Mouse (Mus musculus) hindbrain, embryonic 12.5 days (tissue): ENCODE measurements around the gene Cd248. TPM values are rescaled to one million over a fixed set of nuclear protein-coding genes. Genes with fewer than 3 reads are reported as not detected.

Source experiments
- ATAC-seq: fragments of 200-750 bp; cut with Nextera tagmentation; 2 replicates; pipeline ENCODE4 v1.8.0; 2017; ENCODE audit warnings: moderate TSS enrichment; ENCODE audit not compliant: low FRiP score
- H3K27ac ChIP-seq: fragments of 300-500 bp; sonication (generic); 2 replicates; pipeline ENCODE4 v1.5.1; 2016; ENCODE audit warnings: mild to moderate bottlenecking
- H3K27me3 ChIP-seq: fragments of 300-500 bp; sonication (generic); 2 replicates; pipeline ENCODE4 v1.6.1; 2016; ENCODE audit warnings: mild to moderate bottlenecking
- H3K36me3 ChIP-seq: fragments of 300-500 bp; sonication (generic); 2 replicates; pipeline ENCODE4 v1.6.1; 2016; ENCODE audit warnings: mild to moderate bottlenecking
- H3K4me1 ChIP-seq: fragments of 300-500 bp; sonication (generic); 2 replicates; pipeline ENCODE4 v1.6.1; 2016
- H3K4me2 ChIP-seq: fragments of 300-500 bp; sonication (generic); replicated peaks from 2 replicates; pipeline ENCODE4 v1.6.1; 2016; ENCODE audit warnings: mild to moderate bottlenecking
- H3K4me3 ChIP-seq: fragments of 300-500 bp; sonication (generic); 2 replicates; pipeline ENCODE4 v1.5.1; 2016; ENCODE audit warnings: mild to moderate bottlenecking
- H3K9ac ChIP-seq: fragments of 300-500 bp; sonication (generic); 2 replicates; pipeline ENCODE4 v1.6.1; 2016; ENCODE audit warnings: mild to moderate bottlenecking, moderate library complexity
- H3K9me3 ChIP-seq: fragments of 300-500 bp; sonication (generic); replicated peaks from 2 replicates; pipeline ENCODE4 v1.6.1; 2016; ENCODE audit warnings: mild to moderate bottlenecking
- WGBS: fragments of 180-500 bp; shearing (Covaris S2); methylation state at CpG from one replicate; pipeline ENCODE4 v1.1.7; 2016; 5-methylcytosine and 5-hydroxymethylcytosine counted together
- polyA plus RNA-seq: library from polyadenylated mRNA; unstranded; fragments of >200 nt; fragmentation: Nextera tagmentation; extraction: Ambion mirVana; gene quantifications from 2 replicates; pipeline ENCODE4 v1.2.1, GENCODE M21; 2016

The Cd248 gene
- polyA plus RNA-seq, 1 experiment from 2014 or later = 32.0 TPM

DNA sequence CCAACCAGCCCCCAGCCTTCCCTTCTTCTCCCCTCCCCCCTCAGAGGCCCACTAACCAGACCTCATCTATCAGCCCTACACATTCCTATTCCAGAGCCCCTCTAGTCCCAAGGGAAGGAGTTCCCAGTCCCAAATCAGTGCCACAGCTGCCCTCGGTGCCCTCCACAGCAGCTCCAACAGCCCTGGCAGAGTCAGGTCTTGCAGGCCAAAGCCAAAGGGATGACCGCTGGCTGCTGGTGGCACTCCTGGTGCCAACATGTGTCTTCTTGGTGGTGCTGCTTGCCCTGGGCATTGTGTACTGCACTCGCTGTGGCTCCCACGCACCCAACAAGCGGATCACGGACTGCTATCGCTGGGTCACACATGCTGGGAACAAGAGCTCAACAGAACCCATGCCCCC is 2.1 kb downstream of the Cd248 start:
- Histone ChIP-seq H3K4me2 (peak overlapping the region; percentile 85), H3K27ac (0 out of 2 replicates have a peak overlapping the region, but pooled peaks have one; percentile 17), H3K36me3 (no peaks in the 10 kb centered on the region), H3K27me3 (peaks cover 49% of the 10 kb centered on the region), H3K4me3 (peak overlapping the region; percentile 7; the same call in 1 of the 2 replicates), H3K9me3 (no peaks in the 10 kb centered on the region), H3K9ac (peak overlapping the region; percentile 32; the same call in 1 of the 2 replicates), H3K4me1 (peaks cover 61% of the 10 kb centered on the region)
- 79% methylated on average over 7 of the region's 7 CpGs for WGBS
- ATAC-seq = no peak

DNA sequence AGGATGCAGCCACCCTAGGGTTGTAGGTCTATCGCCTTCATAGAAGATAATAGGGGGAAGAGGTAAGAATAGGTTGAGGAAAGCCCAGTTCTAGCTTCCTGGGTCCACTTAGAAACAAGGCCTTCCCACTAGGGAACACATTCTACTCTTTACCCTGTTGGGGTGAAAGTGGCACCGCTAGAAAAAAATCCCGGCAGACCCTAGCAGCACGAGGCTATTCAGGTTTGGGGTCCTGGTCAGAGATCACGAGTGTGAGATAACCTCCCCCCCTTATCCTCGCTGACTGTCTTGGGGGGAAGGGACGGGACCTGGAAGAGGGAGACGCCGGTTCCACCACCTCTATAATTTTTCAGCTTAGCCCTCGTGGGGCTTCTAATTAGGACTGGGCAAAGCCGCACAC is 3.2 kb downstream of the Cd248 start:
- no peak for ATAC-seq
- H3K9ac ChIP-seq = peak overlapping the region; percentile 57
- H3K4me1 ChIP-seq = peaks cover 58% of the 10 kb centered on the region
- no peaks in the 10 kb centered on the region for H3K9me3 ChIP-seq
- H3K27ac ChIP-seq = peak overlapping the region; percentile 87
- no peaks in the 10 kb centered on the region for H3K36me3 ChIP-seq
- peak overlapping the region; percentile 31 for H3K4me3 ChIP-seq
- peaks cover 49% of the 10 kb centered on the region for H3K27me3 ChIP-seq
- 11% methylated on average over 11 of the region's 11 CpGs for WGBS
- peak overlapping the region; percentile 64 for H3K4me2 ChIP-seq

DNA sequence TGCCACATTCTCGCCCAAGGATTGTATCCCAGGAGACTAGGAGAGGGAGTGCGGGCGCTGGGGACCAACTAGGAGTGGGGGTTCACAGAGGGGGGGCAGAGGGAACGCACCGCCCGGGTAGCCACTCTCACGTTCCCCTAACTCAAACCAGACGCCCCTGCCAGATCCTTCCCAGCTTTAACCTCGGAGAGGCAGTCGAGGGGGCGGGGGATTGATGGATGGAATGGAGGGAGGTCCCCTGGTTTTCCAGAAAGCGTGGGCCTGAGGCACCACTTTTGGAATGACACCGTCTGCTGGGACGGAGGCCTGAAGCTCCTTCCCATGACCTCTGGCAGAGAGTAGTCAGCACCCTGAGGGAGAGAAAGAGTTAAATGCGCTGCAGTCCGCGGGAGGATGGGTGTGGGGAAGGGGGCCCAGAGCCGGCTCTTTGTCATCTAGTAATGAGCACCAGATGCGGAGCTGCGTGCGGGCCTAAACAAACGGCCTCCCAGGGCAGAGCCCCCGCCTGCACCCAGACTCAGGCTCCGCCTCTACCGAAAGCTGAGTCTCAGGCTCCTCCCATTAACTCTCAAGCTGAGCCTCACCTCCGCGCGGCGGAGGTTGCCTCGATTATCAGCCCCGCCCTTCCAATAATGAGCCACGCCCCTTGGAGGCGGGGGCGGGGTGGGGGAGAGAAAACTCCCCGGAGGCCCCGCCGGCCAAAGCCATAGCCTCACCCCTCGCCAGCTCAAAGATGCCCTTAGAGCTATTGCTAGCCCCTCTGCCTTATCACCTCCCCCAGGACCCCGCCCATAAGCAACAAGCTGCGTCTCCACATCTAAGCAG is 3.9 kb downstream of the Cd248 start:
- no peaks in the 10 kb centered on the region for H3K36me3 ChIP-seq
- no peaks in the 10 kb centered on the region for H3K9me3 ChIP-seq
- H3K4me1 ChIP-seq = peaks cover 58% of the 10 kb centered on the region
- peak; percentile 82 for ATAC-seq
- under 1% methylated on average over 40 of the region's 40 CpGs for WGBS
- peak overlapping the region; percentile 31 for H3K4me3 ChIP-seq
- peak overlapping the region; percentile 64 for H3K4me2 ChIP-seq
- peak overlapping the region; percentile 87 for H3K27ac ChIP-seq
- H3K9ac ChIP-seq = peak overlapping the region; percentile 57
- H3K27me3 ChIP-seq = peaks cover 48% of the 10 kb centered on the region

DNA sequence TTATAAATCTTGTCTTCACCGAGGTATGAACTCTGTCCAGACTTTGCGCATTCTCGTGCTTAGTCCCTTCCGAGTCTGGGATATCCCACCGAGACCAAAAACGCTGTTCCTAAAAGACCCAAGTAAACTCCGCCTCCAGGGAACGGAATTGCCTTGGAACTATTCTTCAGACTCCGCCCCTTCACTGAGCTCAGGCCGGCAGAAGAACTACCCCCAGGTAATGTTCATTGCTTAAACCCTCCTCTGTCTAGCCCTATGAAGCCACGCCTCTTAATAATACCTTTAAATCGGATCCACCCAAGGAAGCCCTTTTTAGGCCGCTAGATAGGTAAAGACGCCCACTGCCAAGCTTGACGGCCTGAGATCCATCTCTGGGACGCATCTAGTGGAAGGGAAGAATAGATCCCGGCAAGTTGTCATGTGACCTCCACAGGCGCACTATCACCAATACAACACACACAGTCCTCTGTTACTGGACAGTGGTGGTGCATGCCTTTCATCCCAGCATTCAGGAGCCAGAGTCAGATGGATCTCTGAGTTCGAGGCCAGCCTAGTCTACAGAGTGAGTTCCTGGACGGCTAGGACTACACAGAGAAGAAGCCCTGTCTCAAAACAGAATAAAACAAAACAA is 4.6 kb downstream of the Cd248 start:
- peak overlapping the region; percentile 87 for H3K27ac ChIP-seq
- H3K4me1 ChIP-seq = peaks cover 51% of the 10 kb centered on the region
- ATAC-seq = peak; percentile 23
- peaks cover 41% of the 10 kb centered on the region for H3K27me3 ChIP-seq
- H3K4me3 ChIP-seq = peak overlapping the region; percentile 31
- WGBS = 3% methylated on average over 20 of the region's 20 CpGs
- no peaks in the 10 kb centered on the region for H3K36me3 ChIP-seq
- peak overlapping the region; percentile 57; the same call in 1 of the 2 replicates for H3K9ac ChIP-seq
- H3K4me2 ChIP-seq = peak overlapping the region; percentile 64
- no peaks in the 10 kb centered on the region for H3K9me3 ChIP-seq

DNA sequence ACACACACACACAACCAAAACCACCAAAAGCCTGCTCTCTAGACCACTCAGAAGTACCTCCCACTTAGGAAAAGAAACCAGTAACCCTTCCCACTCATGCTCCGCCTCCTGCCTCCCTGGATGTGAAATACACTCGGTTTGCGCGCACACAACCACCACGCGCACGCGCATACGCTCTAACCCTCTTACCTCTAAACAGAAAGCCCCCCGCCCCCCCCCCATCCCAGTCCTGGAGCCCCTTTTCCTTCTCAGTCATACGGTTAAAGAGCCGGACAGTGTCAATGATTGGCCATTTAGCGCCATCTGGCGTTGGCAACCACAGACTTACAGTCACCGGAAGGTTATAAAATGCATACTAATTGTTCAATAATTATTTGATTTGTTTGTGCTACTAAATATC is 5.2 kb downstream of the Cd248 start:
- 2% methylated on average over 15 of the region's 15 CpGs for WGBS
- Histone ChIP-seq H3K4me3 (peak overlapping the region; percentile 10; the same call in 1 of the 2 replicates), H3K36me3 (no peaks in the 10 kb centered on the region), H3K4me1 (peaks cover 46% of the 10 kb centered on the region), H3K4me2 (peak overlapping the region; percentile 64), H3K9me3 (no peaks in the 10 kb centered on the region), H3K9ac (no peak overlapping the region), H3K27ac (peak overlapping the region; percentile 87; the same call in 1 of the 2 replicates), H3K27me3 (peaks cover 36% of the 10 kb centered on the region)
- peak; percentile 38; the same call in 1 of the 2 replicates for ATAC-seq

DNA sequence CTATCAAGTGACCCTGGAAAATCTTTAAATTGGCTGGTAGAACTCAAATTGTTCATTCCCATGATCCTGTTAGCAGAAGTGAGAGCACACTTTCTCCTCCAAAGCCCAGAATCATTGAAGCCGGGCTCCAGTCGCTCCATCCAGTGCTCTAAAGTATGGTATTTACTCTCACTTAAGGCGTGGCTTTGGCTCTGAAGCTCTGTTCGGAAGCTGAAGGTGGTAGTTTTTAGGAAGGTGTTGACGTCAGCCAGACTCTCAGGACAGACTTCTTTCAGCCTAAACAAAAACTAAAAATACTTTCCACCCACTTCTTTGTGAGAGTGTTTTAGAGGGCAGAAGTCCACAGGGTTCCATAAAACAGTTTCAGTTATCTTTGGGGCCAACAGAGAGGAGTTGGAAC is 5.6 kb downstream of the Cd248 start:
- no peaks in the 10 kb centered on the region for H3K36me3 ChIP-seq
- H3K27me3 ChIP-seq = peaks cover 32% of the 10 kb centered on the region
- H3K4me3 ChIP-seq = no peak overlapping the region
- peaks cover 41% of the 10 kb centered on the region for H3K4me1 ChIP-seq
- WGBS = 45% methylated on average over 5 of the region's 5 CpGs
- no peaks in the 10 kb centered on the region for H3K9me3 ChIP-seq
- no peak overlapping the region for H3K27ac ChIP-seq
- no peak overlapping the region for H3K4me2 ChIP-seq
- H3K9ac ChIP-seq = no peak overlapping the region
- ATAC-seq = no peak

DNA sequence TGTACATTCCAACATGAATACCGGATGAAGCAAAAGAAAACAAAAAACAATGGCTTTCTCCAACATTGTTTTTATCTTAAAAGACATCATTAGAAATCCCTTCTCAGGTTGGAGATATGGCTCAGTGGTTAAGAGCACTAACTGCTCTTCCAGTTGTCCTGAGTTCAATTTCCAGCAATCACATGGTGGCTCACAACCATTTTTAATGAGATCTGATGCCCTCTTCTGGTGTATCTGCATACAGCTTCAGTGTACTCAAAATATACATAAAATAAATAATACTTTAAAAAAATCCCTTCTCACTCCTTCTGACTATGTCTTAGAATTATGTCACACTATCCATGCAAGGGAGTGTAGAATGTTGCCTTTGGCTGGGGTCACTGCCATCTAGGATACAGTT is 11.4 kb downstream of the Cd248 start:
- no peaks in the 10 kb centered on the region for H3K9me3 ChIP-seq
- no peak overlapping the region for H3K4me2 ChIP-seq
- no peaks in the 10 kb centered on the region for H3K4me1 ChIP-seq
- no peaks in the 10 kb centered on the region for H3K36me3 ChIP-seq
- no peak overlapping the region for H3K4me3 ChIP-seq
- H3K27me3 ChIP-seq = peaks cover 57% of the 10 kb centered on the region
- H3K9ac ChIP-seq = no peak overlapping the region
- 89% methylated on average over 1 of the region's 1 CpGs for WGBS
- no peak for ATAC-seq
- H3K27ac ChIP-seq = no peak overlapping the region

DNA sequence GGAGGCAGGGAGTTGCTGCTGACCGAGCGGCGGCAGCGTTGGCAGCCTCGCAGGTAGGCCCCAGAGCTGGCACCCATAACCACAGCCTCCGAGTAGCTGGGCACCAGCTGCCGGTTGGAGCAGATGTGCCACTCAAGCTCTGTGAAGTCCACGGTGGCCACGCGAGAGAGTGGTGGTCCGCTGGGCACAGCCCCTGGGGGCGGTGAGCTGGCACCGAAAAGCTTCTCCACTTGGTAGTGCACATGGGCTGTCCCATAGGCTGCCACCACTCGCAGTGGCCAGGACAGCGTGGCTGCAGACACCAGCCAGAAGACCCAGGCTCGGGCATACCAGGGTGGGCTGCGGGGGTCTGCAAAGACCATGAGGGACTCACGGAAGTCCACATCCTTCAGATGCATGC is 14.1 kb downstream of the Cd248 start:
- Histone ChIP-seq H3K36me3 (no peaks in the 10 kb centered on the region), H3K4me1 (peaks cover 9% of the 10 kb centered on the region), H3K27ac (no peak overlapping the region), H3K4me2 (no peak overlapping the region), H3K9me3 (no peaks in the 10 kb centered on the region), H3K4me3 (no peak overlapping the region), H3K9ac (no peak overlapping the region), H3K27me3 (peaks cover 75% of the 10 kb centered on the region)
- 67% methylated on average over 18 of the region's 18 CpGs for WGBS
- no peak for ATAC-seq

DNA sequence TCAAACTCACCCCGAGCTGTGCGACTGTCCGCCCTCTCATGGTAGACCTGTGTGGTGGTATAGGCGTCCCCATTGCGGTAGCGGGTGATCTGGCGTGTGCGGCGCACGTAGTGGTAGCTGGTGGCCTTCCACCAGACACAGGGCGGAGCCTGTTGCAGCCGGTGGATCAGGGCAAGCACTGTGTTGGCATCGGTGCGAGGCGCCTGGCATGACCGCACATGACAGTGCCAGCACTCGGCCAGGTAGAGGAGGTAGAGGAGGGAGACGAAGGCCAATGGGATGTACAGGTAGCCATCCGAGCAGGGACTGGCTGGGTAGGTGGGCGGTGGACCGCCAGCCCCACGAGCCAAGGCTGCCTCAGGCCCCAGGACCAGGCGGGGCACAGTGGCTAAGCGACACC is 14.7 kb downstream of the Cd248 start:
- Histone ChIP-seq H3K4me1 (peaks cover 13% of the 10 kb centered on the region), H3K36me3 (no peaks in the 10 kb centered on the region), H3K27me3 (peaks cover 75% of the 10 kb centered on the region), H3K9ac (no peak overlapping the region), H3K4me3 (no peak overlapping the region), H3K27ac (no peak overlapping the region), H3K9me3 (no peaks in the 10 kb centered on the region), H3K4me2 (no peak overlapping the region)
- WGBS = 75% methylated on average over 24 of the region's 24 CpGs
- ATAC-seq = no peak

DNA sequence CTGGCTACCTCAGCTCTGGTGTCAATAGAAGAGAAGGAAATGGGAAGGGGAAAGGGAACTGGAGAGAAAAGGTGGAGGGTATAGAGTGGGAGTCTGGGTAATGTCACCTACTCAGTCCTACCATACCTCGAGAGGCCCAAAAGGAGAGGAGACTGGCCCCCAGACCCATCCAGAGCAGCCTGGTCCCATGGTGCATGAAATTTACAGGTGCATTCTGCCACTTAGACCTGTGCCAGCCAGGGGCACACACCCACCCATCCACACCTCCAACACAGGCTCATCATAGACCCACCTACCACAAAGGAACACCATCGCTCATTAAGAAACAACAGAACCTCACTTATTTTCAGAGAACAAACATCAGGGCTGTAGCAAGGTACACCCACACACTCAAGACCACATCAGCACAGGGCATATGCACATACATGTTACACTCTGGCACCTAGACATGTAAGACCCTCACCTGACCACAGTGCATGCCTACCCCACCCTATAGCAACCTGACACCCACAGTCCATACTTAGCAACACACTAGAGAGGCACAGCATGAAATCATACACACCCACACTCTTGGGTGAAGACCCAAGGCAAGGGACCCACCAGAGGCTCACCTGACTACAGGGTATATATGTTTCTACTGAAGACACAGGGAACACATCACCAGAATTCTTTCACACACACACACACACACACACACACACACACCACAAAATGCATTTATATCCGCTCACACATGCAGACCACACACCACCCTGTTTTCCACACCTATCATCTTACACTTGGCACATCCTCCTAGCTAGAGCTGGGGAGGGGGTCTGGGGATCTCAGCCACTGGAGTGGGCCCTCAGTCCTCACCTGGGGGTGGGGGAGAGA is 16.3 kb downstream of the Cd248 start:
- Histone ChIP-seq H3K4me3 (peak overlapping the region; percentile 49), H3K4me2 (peak overlapping the region; percentile 83), H3K36me3 (no peaks in the 10 kb centered on the region), H3K27me3 (peaks cover 71% of the 10 kb centered on the region), H3K9ac (peak overlapping the region; percentile 63; the same call in 1 of the 2 replicates), H3K4me1 (peaks cover 19% of the 10 kb centered on the region), H3K9me3 (no peaks in the 10 kb centered on the region), H3K27ac (no peak overlapping the region)
- no peak for ATAC-seq
- WGBS = 71% methylated on average over 3 of the region's 3 CpGs

DNA sequence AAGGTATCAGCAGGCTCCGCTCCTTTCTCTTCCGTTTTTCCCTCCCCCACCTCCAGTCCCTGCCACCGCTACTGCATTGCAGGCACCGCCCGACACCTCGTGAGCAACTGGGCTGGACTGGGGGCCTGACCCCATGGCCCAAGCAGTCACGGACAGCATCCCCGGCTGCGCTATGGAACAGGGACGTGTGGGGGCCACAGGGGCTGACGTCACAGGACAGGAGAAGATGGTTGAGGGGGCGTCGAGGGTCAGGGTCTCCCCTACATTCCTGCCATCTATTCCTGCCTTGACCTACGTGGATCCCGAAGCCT is 16.9 kb downstream of the Cd248 start:
- 4% methylated on average over 15 of the region's 15 CpGs for WGBS
- no peak overlapping the region for H3K27ac ChIP-seq
- H3K9me3 ChIP-seq = no peaks in the 10 kb centered on the region
- H3K4me1 ChIP-seq = peaks cover 23% of the 10 kb centered on the region
- no peak for ATAC-seq
- H3K9ac ChIP-seq = peak overlapping the region; percentile 63
- 0 out of 2 replicates have a peak, but pooled peaks cover 2% of the 10 kb centered on the region for H3K36me3 ChIP-seq
- H3K27me3 ChIP-seq = peaks cover 68% of the 10 kb centered on the region
- H3K4me3 ChIP-seq = peak overlapping the region; percentile 49
- H3K4me2 ChIP-seq = peak overlapping the region; percentile 83
